Mouse (Mus musculus): ENCODE results near the gene Adcy1.

DNA sequence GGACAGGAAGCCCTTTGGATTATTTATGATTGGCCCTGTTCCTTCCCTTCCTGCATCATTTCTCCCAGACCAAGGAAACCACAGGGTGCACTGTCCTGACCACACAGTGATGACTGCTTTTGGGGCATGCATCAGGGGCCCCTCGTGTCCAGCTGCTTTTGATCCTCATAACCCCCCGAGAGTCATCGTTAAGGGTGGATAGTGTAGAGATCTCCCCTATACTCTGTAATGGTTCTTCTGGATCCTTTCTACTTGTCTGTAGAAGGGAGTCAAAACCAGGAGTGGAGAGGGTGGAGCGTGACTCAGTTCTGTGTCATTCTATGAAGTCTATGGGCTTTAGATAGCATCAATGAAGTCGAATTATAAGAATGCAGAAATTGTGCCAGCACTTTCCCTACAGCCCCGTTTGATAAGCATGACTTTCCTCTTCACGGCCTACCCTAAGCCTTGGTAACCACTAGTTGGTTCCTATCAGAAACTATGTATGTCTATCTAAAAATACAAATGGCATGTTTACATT, 44.2 kb upstream of the Adcy1 start:
- TF ChIP-seq GATA1 (IDR thresholded peaks at IDR 0.05; ENCODE audit: borderline replicate concordance, low read length), result no peak
- no peak for TF ChIP-seq FLI1 (IDR thresholded peaks at IDR 0.05; ENCODE audit: low read length)

All from megakaryocyte, embryonic 14.5 days (primary cell).